Mouse (Mus musculus): ENCODE measurements around the gene Lmo7. TPM values are rescaled to one million over a fixed set of nuclear protein-coding genes. Genes with fewer than 3 reads are reported as not detected.

Lmo7 gene
- total RNA-seq, 4 experiments from 2014 or later, result 393 to 433 (median 398) TPM

DNA sequence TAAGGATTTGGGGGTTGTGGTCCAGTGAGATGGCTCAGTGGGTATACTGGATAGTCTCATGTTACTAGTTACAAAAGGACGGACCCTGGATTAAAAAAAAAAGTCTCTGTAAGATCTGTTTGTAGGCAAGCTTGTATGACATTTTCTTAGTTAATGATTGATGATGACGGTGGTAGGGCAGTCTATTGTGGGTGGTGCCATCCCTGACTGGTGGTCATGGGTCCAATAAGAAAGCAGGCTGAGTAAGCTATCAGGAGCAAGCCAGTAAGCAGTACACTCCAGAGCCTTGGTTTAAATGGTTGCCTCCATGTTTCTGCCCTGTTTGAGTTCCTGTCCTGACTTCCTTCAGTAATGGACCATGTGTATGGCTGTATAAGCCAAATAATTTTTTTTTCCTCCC lies 106.6 kb downstream of the Lmo7 start:
- DNase-seq (ENCODE audit: low spot score), result no peak

DNA sequence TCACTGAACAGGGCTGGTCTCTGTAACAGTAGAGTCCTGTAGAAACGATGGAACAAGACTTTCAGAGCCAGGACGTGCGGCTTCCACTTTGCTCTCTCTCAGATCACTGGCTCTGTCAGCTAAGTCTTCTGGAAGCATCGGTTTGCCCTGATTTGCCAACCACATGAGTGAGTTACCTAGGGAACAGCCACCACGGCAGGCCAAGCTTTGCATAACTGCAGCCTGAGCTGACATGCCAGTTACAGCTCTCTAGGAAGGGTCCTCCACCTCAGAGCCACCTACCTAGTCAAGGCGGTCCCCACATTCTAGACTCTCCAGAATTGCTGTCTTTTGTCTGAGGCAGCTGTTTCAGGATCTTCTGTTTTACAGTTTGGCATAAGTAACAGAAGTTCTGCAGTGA lies 107.4 kb downstream of the Lmo7 start:
- DNase-seq (ENCODE audit: low spot score), result no peak

GRCm38 (mm10) chr14:101838231-101838839 lies 108.6 kb downstream of the Lmo7 start:
- DNase-seq (ENCODE audit: low spot score), result no peak

- peak; percentile 62 for DNase-seq (ENCODE audit: low spot score)
These were observed 110.3 kb downstream of the Lmo7 start for GRCm38 (mm10) chr14:101839771-101840731.

GRCm38 (mm10) chr14:101841271-101841670 lies 111.5 kb downstream of the Lmo7 start:
- DNase-seq (ENCODE audit: low spot score), result no peak

DNA sequence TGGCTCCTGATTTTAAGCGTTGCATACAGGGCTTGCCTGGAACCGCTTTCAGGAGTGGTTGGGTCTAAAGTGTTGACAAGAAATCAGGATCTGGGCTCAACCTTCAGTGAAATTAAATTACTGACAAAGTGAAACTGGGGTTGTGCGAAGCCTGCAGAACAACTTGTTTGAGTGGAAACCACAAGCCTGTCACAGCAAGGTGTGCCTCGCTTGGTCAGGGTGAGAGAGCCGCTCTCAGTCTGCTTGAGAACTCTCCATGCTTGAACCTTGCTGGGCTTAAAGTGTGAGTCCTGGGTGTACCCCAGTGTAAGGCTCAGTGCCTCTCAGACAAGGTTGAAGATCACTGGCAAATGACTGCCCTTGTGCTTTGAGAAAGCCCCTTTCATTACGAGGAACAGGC lies 112.8 kb downstream of the Lmo7 start:
- DNase-seq (ENCODE audit: low spot score), result no peak

DNA sequence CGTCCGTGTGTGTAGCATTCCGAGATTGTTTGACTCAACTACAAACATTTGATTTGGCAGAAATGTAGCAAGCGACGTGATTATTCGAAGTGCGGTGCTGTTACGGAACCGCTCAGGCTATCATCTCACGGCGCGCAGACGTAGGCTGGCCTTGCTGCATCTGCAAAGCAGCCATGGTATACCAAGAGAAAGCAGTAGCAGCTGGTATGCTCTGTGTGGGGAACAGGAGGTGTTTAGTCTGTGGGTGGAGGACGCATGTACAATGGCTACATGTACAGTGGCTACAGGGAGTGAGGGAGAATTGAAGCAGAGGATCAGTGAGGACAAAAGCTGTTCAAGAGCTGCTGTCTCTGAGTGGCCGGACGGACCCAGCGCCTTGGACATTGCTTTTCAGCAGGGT lies 113.7 kb downstream of the Lmo7 start:
- no peak for DNase-seq (ENCODE audit: low spot score)

DNA sequence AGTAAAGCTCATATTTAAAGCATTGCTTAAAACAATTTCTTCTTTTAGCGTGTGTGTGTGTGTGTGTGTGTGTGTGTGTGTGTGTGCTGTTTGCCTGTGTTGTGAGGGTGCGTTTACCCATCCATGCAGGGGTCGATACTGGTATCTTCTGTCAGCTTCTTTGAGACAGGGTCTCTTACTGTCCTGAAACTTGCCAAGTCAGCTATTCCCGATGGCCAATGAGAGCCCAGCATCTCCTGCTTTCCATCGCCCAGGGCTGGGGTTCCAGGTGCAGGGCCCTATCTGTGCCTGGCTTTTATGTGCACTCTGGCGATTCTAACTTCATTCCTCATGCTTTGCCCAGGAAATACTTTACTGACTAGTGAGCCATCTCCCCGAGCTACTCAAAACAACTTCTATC lies 114.7 kb downstream of the Lmo7 start:
- no peak for DNase-seq (ENCODE audit: low spot score)

- no peak for DNase-seq (ENCODE audit: low spot score)
These were observed 116.5 kb downstream of the Lmo7 start for GRCm38 (mm10) chr14:101846097-101846882.

DNA sequence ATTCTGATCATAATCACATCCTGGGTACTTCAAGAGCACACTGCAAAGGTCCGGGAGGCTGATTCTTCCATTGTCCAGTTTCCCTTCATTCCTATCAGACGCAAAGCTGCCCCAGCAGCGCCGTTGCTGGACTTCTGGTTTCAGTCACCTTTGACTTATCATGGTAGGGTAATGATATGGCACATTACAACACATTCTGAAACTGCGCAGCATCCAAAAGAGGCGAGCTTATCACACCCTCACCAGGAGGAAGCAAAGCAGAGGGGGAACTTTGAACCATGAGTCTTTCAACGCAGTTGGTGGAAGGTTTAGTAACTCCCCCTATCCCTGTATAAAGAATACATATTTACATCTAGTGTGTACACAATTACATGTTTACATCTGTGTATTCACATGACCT lies 117.8 kb downstream of the Lmo7 start:
- DNase-seq (ENCODE audit: low spot score), result no peak

GRCm38 (mm10) chr14:101852584-101853195 lies 122.9 kb downstream of the Lmo7 start:
- DNase-seq (ENCODE audit: low spot score), result no peak

DNA sequence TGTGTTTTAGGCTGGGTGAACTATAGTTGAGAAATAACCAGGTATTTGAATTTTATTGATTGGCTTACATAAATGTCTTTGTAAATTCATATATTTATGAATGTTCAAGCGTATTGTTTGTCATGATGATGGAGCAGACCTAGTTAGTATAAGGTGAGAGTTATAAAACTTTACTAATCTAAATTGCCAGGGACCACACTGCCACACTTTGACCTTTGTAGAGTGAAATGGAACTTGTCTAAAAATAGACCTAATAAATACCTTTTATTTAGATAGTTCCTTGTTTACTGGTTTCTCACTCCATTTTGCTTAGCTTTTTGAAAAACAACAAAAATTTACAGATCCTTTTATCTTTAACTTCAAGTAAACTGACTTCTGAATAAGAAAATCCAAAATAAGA lies 123.5 kb downstream of the Lmo7 start:
- no peak for DNase-seq (ENCODE audit: low spot score)

DNA sequence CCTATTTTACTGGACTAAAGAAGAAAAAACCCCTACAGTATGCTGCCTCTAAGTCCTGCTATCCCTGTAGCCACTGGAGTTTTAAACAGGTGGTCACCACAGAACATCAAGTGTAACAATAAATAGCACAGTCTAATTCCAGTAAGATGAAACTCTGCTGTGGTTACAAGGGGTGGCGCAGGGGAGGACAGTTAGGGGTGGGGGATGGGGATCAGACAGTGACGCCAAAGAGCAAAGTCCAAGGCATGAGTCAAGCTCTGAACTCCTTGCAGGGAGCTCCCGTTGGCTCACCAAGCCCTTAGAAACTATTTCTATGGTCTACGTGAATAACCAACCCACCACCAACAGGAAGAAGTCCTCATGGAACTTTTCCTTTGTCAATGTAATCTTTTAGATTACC lies 124.0 kb downstream of the Lmo7 start:
- no peak for DNase-seq (ENCODE audit: low spot score)

- no peak for DNase-seq (ENCODE audit: low spot score)
These were observed 124.5 kb downstream of the Lmo7 start for GRCm38 (mm10) chr14:101854226-101854625.

DNA sequence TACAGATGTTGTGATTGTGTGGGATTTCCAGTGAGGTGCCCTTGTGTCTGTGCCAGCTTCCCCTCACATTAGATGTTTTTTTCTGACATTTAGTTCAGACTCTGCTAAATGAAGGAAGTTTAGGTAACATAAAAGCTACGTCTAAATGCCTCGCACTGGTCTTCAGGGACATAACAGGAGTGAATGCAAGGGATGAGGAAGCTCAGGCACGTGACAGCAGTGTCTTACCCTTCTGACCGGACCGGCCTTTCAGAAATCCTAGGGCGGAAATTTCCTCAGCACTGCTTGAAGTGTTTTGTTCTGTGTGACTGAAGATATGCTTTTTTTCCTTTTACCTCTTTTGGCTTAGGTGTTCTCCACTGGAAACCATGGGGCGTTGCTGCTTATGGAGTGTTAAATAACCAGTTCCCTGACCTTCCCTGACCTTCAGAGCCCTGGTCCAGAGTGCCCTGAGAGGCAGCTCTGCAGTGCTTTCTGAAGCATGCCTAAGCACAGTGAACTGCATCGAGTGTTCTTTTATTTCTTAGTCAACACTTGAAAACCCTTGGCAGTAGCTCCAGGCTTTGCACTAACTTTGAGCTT lies 129.6 kb downstream of the Lmo7 start:
- DNase-seq (ENCODE audit: low spot score), result no peak

DNA sequence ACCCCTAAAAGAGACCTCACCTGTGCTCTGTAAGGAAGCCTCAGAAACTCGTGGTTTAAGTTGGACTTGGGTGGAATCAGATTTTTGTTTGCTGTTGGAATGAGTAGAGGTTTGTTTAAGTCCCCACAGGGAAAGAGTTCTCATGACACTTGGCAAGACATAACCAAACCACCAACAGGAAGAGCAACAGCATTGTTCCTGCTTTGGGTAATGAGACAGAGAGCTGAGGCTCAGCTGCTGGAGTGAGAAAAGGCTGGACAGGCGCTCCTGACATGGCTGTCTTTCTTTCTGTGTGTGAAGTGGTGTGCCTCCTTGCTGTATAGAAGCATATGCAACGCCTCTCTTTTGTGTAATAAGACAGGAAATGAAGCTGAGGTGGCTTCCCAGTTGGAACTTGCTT lies 132.3 kb downstream of the Lmo7 start:
- no peak for DNase-seq (ENCODE audit: low spot score)

- DNase-seq (ENCODE audit: low spot score), result no peak
These were observed 137.4 kb downstream of the Lmo7 start for GRCm38 (mm10) chr14:101867071-101867733.

GRCm38 (mm10) chr14:101869145-101869544 lies 139.4 kb downstream of the Lmo7 start:
- peak; percentile 77 for DNase-seq (ENCODE audit: low spot score)

DNA sequence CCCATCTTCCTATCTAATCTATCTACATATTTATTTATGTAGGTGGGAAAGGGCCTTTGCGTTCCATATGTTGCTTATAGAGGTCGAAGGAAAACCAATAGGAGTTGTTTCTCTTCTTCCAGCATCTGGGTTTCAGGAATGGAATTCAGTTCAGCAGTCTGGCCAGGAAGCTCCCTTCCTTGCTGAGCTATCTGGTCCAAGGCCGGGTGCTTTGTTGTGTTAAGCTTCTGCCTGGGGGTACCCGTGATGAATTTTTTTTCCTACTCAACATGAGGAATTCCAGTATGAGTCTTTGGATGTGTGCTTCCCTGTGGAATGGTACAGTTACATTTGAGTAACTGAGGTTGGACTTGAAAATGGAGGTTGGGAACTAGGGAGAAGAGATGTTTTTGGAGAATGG lies 139.9 kb downstream of the Lmo7 start:
- no peak for DNase-seq (ENCODE audit: low spot score)

DNA sequence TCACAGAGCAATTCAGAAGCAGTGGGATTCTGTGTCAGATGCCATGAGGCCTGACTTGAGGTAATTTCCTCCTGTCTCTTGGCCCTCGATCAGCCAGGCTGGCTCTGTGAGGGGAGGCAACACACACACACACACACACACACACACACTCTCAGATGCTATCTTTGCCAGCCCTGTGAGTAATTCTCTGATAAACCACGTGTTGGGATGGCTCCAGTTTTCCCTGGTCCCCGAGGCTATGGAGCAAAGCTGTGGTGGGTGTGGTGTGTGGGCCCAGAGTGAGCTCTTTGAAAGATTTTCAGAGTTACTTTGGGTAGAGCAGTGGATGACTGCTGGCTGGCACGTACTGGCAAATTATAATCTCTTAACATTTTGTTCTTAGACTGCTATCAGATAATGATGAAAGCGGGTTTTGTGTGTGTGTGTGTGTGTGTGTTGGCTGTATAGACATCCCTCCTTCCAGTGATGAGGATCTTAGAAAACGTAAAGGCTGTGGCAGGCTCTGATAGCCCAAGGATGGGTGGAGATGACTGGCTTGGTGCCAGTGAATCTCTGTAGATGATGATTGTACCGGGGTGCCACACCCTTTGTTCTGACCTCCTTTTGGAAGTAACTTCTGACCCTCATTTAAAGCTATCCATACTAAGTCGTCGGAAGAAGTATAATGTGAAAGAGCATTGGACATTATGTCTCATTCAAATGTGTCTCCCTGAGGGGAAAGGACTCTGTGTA lies 140.6 kb downstream of the Lmo7 start:
- DNase-seq (ENCODE audit: low spot score), result no peak

All from heart, adult 8-10 months (tissue).